ENCODE assay signal across 26 mouse cellular contexts in the genomic region with DNA sequence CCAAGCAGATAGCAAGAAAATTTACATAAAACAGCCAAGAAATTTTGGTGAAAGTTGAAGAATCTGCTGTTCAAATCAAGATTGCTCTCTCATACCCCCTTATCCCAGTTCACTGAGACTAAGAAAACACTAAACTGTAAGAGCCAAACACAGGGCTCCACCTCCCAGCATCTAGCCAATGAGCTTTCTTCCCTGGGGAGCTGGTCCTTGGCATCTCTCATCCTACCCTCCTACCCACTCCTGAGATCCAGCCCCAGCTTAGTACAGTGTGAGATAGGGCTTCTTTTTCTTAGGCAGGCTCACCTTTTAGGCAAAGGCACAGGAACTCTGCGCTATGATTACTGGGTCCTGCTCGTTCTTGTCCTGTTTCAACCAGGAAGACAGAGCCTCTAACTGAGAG. TPM values are rescaled to one million over a fixed set of nuclear protein-coding genes. Genes with fewer than 3 reads are reported as not detected.
DNase-seq lines count a peak whose midpoint lies in the region; ATAC-seq and TF ChIP-seq lines count a peak whose summit lies in the region.
"Had no signal": no experiment of that assay in that cellular context is flagged by ENCODE, and none has a peak within 500 bp of the region (broad histone marks: within the 10 kb centered on the region; RNA-seq: fewer than 3 reads in every experiment).

No protein-coding gene starts in this region.

- H3K27me3 ChIP-seq in heart, embryonic 12.5 days (replicated peaks) = no peaks in the 10 kb centered on the region
- H3K27me3 ChIP-seq: heart, embryonic 13.5 days; liver, embryonic 13.5 days; neural tube, embryonic 13.5 days had no signal

- no peak for TF ChIP-seq POLR2A in lung, adult 2 months (IDR thresholded peaks at IDR 0.05; ENCODE audit: borderline replicate concordance, extremely low read depth, low read depth, low read length)

- H3K4me1 ChIP-seq in heart, embryonic 12.5 days (replicated peaks) = no peaks in the 10 kb centered on the region
- H3K4me1 ChIP-seq in lung, adult 2 months (ENCODE audit: control insufficient read depth, insufficient read depth, low read length) = peaks cover 4% of the 10 kb centered on the region; the same call in 1 of the 2 replicates
- peaks cover 9% of the 10 kb centered on the region; the same call in 1 of the 2 replicates for H3K4me1 ChIP-seq in brown adipose tissue, adult 24 weeks (ENCODE audit: control insufficient read depth, insufficient read depth, insufficient read length, low read length)
- H3K4me1 ChIP-seq: heart, embryonic 13.5 days; liver, embryonic 13.5 days; neural tube, embryonic 13.5 days had no signal

- no peak overlapping the region for H3K4me3 ChIP-seq in heart, embryonic 12.5 days
- H3K4me3 ChIP-seq in lung, adult 2 months (replicated peaks; ENCODE audit: extremely low read depth, low read depth, low read length) = no peak overlapping the region
- H3K4me3 ChIP-seq in brown adipose tissue, adult 24 weeks (ENCODE audit: insufficient read depth, low read depth, low read length) = no peak overlapping the region
- H3K4me3 ChIP-seq: heart, embryonic 13.5 days; layer of hippocampus, adult 2 months; liver, embryonic 13.5 days; myocyte; neural tube, embryonic 13.5 days had no signal

- H3K9me3 ChIP-seq in heart, embryonic 12.5 days (replicated peaks) = no peaks in the 10 kb centered on the region
- H3K9me3 ChIP-seq: heart, embryonic 13.5 days; liver, embryonic 13.5 days; neural tube, embryonic 13.5 days had no signal

- H3K9ac ChIP-seq in heart, embryonic 12.5 days = no peak overlapping the region
- H3K9ac ChIP-seq: heart, embryonic 13.5 days; hindbrain, embryonic 14.5 days; liver, embryonic 13.5 days; neural tube, embryonic 13.5 days had no signal

- H3K36me3 ChIP-seq in heart, embryonic 12.5 days = peaks cover 18% of the 10 kb centered on the region
- H3K36me3 ChIP-seq: liver, embryonic 13.5 days had no signal

- 80% methylated on average over 2 of the region's 2 CpGs for WGBS in heart, embryonic 12.5 days
- 60% methylated on average over 2 of the region's 2 CpGs for WGBS in lung, adult 2 months

- no peak for TF ChIP-seq CTCF in lung, adult 2 months (IDR thresholded peaks at IDR 0.05; ENCODE audit: insufficient read depth, low read length)

- no peak for ATAC-seq in heart, embryonic 12.5 days (ENCODE audit: insufficient number of reproducible peaks, low FRiP score)
- ATAC-seq: CD4-positive, CD25-positive, alpha-beta regulatory T cell, adult 4 months; inflammation-experienced regulatory T-cells, adult 6 months had no signal

- DNase-seq in adrenal gland, postnatal 10 days = peak; percentile 76
- DNase-seq in adrenal gland, adult 8-10 months = no peak
- DNase-seq in heart, adult 11 months = peak; percentile 95
- DNase-seq in lung, adult 18-20 months = peak; percentile 39 to 45
- DNase-seq in lung, adult 2 months = no peak
- DNase-seq in right cerebral cortex, postnatal 25 days = no peak
- DNase-seq: cerebellum, adult 11-12 months; heart, postnatal 4 days; kidney, adult 8-10 months; kidney, postnatal 25 days; liver, embryonic 13.5 days; midbrain, embryonic 14.5 days; retina, postnatal 1 day; right cerebral cortex, postnatal 4 days; thymus, postnatal 25 days had no signal

- H3K27ac ChIP-seq in heart, embryonic 12.5 days (ENCODE audit: poor library complexity, severe bottlenecking) = no peak overlapping the region
- peak overlapping the region; percentile 99 for H3K27ac ChIP-seq in brown adipose tissue, adult 24 weeks (replicated peaks; ENCODE audit: low read depth, low read length)
- H3K27ac ChIP-seq: heart, embryonic 13.5 days; hindbrain, embryonic 14.5 days; liver, embryonic 13.5 days; neural tube, embryonic 13.5 days had no signal

- no peak overlapping the region for H3K4me2 ChIP-seq in heart, embryonic 12.5 days
- H3K4me2 ChIP-seq: heart, embryonic 13.5 days; hindbrain, embryonic 14.5 days; liver, embryonic 13.5 days; neural tube, embryonic 13.5 days had no signal

RNA-seq across cellular contexts. Expression of a gene that starts 34.0 kb away (rescaled TPM):
- total RNA-seq in adrenal gland, postnatal 10 days (2021) = 100 to 1,000 TPM; 119 to 122 TPM
- total RNA-seq in adrenal gland, adult 8-10 months (2022) = 100 to 1,000 TPM in 3 of 4 experiments, 10 to 100 TPM in 1; 92.8 to 116 (median 109) TPM
- polyA plus RNA-seq in heart, embryonic 12.5 days (2016; fragmentation: Nextera tagmentation; extraction: Ambion mirVana) = 67.8 and 72.8 TPM in 2 replicates
- 384 and 556 TPM in 2 replicates for polyA plus RNA-seq in lung, adult 2 months (2012; rRNA removed)
- polyA plus RNA-seq in brown adipose tissue, adult 24 weeks (2012; ENCODE audit: insufficient read depth, insufficient read length, missing spikeins) = 51.2 and 71.0 TPM in 2 replicates
- total RNA-seq: granulocyte monocyte progenitor cell, adult 5-6 weeks; megakaryocyte-erythroid progenitor cell, adult 5-6 weeks had no signal
- polyA plus RNA-seq: CD4-positive, CD25-positive, alpha-beta regulatory T cell, adult 4 months; inflammation-experienced regulatory T-cells, adult 6 months had no signal

Comparison
In these comparisons a context has a peak if more than half of its experiments do, and no peak if none do; other contexts are left out.
1. DNase-seq: peak in adrenal gland, postnatal 10 days (single experiment), heart, adult 11 months (single experiment) and lung, adult 18-20 months (2 of 2); none in adrenal gland, adult 8-10 months (single experiment), lung, adult 2 months (single experiment) and right cerebral cortex, postnatal 25 days (single experiment).